Mouse (Mus musculus): ENCODE data around the gene Gm49358. TPM values are rescaled to one million over a fixed set of nuclear protein-coding genes. Genes with fewer than 3 reads are reported as not detected.

Gm49358 gene
- polyA plus RNA-seq, 1 experiment: not detected

DNA sequence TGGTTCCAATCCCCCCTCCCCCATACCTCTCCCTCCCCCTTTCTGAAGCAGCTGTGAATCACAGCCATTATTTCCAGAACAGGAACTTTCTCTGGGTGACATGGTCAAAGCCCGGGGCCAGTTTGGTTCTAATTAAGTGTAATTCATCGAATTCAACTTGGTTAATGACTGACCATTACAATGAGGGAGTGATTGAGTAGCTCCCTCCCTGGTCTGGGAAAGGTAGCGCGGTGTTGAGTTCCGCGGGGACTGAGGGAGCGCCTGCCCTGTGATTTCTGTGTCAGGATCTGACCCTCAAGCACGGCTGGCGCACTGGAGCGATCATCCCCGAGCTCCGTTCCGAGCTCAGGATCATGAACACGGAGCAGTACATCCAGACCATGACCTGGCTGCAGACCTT is 61.1 kb downstream of the Gm49358 start:
- TF ChIP-seq CTCF (IDR thresholded peaks at IDR 0.05; ENCODE audit: extremely low read depth, insufficient read depth, low read length) (no peak), POLR2A (IDR thresholded peaks at IDR 0.05; ENCODE audit: extremely low read depth, insufficient read depth, low read length) (no peak)
- Histone ChIP-seq H3K4me3 (ENCODE audit: insufficient read depth, low read length) (no peak overlapping the region), H3K27ac (ENCODE audit: insufficient read depth, low read length) (no peak overlapping the region), H3K4me1 (ENCODE audit: control insufficient read depth, insufficient read depth, low read length) (peaks cover 4% of the 10 kb centered on the region)

GRCm38 (mm10) chr10:86825871-86826522 is 62.2 kb downstream of the Gm49358 start:
- Histone ChIP-seq H3K4me1 (ENCODE audit: control insufficient read depth, insufficient read depth, low read length) (peaks cover 4% of the 10 kb centered on the region), H3K4me3 (ENCODE audit: insufficient read depth, low read length) (no peak overlapping the region), H3K27ac (ENCODE audit: insufficient read depth, low read length) (no peak overlapping the region)
- TF ChIP-seq CTCF (IDR thresholded peaks at IDR 0.05; ENCODE audit: extremely low read depth, insufficient read depth, low read length) (no peak), POLR2A (IDR thresholded peaks at IDR 0.05; ENCODE audit: extremely low read depth, insufficient read depth, low read length) (no peak)

DNA sequence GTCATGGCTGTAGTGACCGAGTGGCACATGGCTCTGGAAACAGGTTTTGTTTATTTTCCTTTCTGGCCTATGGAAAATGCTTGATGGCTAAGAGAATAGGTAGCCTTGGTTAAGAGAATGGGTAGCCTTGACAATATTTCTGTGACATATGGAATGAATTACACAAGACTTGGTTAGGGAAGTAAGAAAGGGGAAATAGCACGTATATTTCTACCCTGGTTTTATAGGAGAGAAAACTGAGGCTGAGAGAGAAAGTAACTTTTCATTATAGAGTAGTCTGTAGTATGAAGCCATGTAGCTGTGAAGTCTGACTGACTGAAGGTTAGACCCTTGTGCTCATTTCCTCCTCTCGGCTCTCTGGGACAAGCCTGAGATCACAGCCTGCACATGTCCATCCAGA is 63.2 kb downstream of the Gm49358 start:
- Histone ChIP-seq H3K4me3 (ENCODE audit: insufficient read depth, low read length) (no peak overlapping the region), H3K4me1 (ENCODE audit: control insufficient read depth, insufficient read depth, low read length) (peaks cover 2% of the 10 kb centered on the region), H3K27ac (ENCODE audit: insufficient read depth, low read length) (no peak overlapping the region)
- TF ChIP-seq CTCF (IDR thresholded peaks at IDR 0.05; ENCODE audit: extremely low read depth, insufficient read depth, low read length) (no peak), POLR2A (IDR thresholded peaks at IDR 0.05; ENCODE audit: extremely low read depth, insufficient read depth, low read length) (no peak)

- Histone ChIP-seq H3K27ac (ENCODE audit: insufficient read depth, low read length) (no peak overlapping the region), H3K4me1 (ENCODE audit: control insufficient read depth, insufficient read depth, low read length) (peaks cover 2% of the 10 kb centered on the region), H3K4me3 (ENCODE audit: insufficient read depth, low read length) (no peak overlapping the region)
- TF ChIP-seq POLR2A (IDR thresholded peaks at IDR 0.05; ENCODE audit: extremely low read depth, insufficient read depth, low read length) (no peak), CTCF (IDR thresholded peaks at IDR 0.05; ENCODE audit: extremely low read depth, insufficient read depth, low read length) (no peak)
Measured at GRCm38 (mm10) chr10:86828221-86829135, 64.7 kb downstream of the Gm49358 start.

DNA sequence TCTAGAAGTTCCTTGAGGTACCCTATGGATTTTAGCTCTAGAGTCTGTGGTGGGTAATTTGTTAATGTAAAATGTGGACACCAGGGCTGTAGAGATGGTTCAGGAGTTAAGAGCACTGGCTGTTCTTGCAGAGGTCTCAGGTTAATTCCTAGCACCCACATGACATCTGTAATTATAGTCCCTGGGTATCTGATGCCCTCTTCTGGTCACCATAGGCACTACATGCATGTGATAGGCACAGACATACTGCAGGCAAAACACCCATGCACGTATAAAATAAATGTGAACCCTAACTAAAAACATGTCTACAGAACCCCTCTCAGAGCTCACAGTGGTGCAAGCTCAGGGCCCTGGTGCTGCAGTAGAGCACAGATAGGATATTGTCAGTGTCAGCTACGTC is 65.7 kb downstream of the Gm49358 start:
- Histone ChIP-seq H3K4me1 (ENCODE audit: control insufficient read depth, insufficient read depth, low read length) (peaks cover 2% of the 10 kb centered on the region), H3K27ac (ENCODE audit: insufficient read depth, low read length) (no peak overlapping the region), H3K4me3 (ENCODE audit: insufficient read depth, low read length) (no peak overlapping the region)
- TF ChIP-seq POLR2A (IDR thresholded peaks at IDR 0.05; ENCODE audit: extremely low read depth, insufficient read depth, low read length) (no peak), CTCF (IDR thresholded peaks at IDR 0.05; ENCODE audit: extremely low read depth, insufficient read depth, low read length) (no peak)

DNA sequence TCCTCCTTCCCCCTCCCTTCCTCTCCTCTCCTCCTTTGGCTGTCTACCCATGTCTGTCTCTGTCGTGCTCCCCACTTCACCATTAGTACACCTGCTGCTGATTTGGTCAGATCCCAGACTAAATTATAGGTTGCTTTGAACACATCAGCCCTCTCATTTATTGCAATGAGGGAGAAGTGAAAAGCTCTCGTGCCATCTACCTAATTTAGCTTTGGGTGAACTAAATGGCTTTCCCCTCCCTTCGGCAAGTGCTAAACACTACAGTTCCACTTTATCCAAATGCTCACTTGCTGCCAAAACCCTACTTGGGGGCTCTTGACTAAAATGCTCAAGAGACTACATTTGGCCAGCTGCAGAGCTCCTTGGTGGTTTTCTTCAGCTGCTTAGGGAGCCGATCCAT is 73.0 kb downstream of the Gm49358 start:
- H3K4me1 ChIP-seq (ENCODE audit: control insufficient read depth, insufficient read depth, low read length): no peaks in the 10 kb centered on the region
- H3K4me3 ChIP-seq (ENCODE audit: insufficient read depth, low read length): no peak overlapping the region
- H3K27ac ChIP-seq (ENCODE audit: insufficient read depth, low read length): no peak overlapping the region
- TF ChIP-seq CTCF (IDR thresholded peaks at IDR 0.05; ENCODE audit: extremely low read depth, insufficient read depth, low read length) (no peak), POLR2A (IDR thresholded peaks at IDR 0.05; ENCODE audit: extremely low read depth, insufficient read depth, low read length) (no peak)

GRCm38 (mm10) chr10:86838827-86839226 is 75.1 kb downstream of the Gm49358 start:
- no peak overlapping the region for H3K4me3 ChIP-seq (ENCODE audit: insufficient read depth, low read length)
- H3K4me1 ChIP-seq (ENCODE audit: control insufficient read depth, insufficient read depth, low read length): no peaks in the 10 kb centered on the region
- H3K27ac ChIP-seq (ENCODE audit: insufficient read depth, low read length): no peak overlapping the region
- no peak for TF ChIP-seq POLR2A (IDR thresholded peaks at IDR 0.05; ENCODE audit: extremely low read depth, insufficient read depth, low read length)
- TF ChIP-seq CTCF (IDR thresholded peaks at IDR 0.05; ENCODE audit: extremely low read depth, insufficient read depth, low read length): no peak

- Histone ChIP-seq H3K27ac (ENCODE audit: insufficient read depth, low read length) (no peak overlapping the region), H3K4me1 (ENCODE audit: control insufficient read depth, insufficient read depth, low read length) (no peaks in the 10 kb centered on the region), H3K4me3 (ENCODE audit: insufficient read depth, low read length) (no peak overlapping the region)
- no peak for TF ChIP-seq CTCF (IDR thresholded peaks at IDR 0.05; ENCODE audit: extremely low read depth, insufficient read depth, low read length)
- no peak for TF ChIP-seq POLR2A (IDR thresholded peaks at IDR 0.05; ENCODE audit: extremely low read depth, insufficient read depth, low read length)
Measured at GRCm38 (mm10) chr10:86842659-86843058, 78.9 kb downstream of the Gm49358 start.

DNA sequence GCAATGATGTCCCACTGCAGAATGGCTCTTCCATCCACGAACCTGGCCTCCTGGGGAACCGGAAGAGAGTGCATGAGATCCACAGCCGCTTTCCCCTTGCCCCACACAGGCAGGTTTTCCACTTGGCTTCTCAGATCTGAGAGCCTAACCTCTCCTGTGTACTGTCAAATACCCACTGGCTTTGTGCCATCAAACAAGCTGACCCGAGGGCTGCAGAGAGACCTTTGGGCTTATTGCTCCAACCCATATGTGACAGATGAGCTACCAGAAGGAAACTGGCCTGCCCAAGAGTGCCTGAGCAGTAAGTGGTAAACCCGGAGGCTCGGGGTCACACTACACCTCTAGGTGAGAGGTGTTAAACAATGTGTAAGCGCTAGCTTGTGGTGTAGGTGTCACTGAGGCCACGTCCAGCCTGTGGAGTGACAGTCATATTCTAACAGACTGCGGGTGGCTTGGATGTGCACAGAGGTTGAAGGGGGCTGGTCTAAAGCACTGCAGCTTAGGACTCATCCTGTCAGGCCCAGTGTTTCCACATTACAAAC is 83.2 kb downstream of the Gm49358 start:
- H3K4me1 ChIP-seq (ENCODE audit: control insufficient read depth, insufficient read depth, low read length): no peaks in the 10 kb centered on the region
- H3K27ac ChIP-seq (ENCODE audit: insufficient read depth, low read length): no peak overlapping the region
- no peak overlapping the region for H3K4me3 ChIP-seq (ENCODE audit: insufficient read depth, low read length)
- TF ChIP-seq POLR2A (IDR thresholded peaks at IDR 0.05; ENCODE audit: extremely low read depth, insufficient read depth, low read length) (no peak), CTCF (IDR thresholded peaks at IDR 0.05; ENCODE audit: extremely low read depth, insufficient read depth, low read length) (no peak)

All from cortical plate, adult 2 months (tissue).